In genomic region chr17:28347327-28347726, GRCm38 (mm10) we compare ENCODE assay signal across 24 mouse cellular contexts. TPM values are rescaled to one million over a fixed set of nuclear protein-coding genes. Genes with fewer than 3 reads are reported as not detected.
DNase-seq lines count a peak whose midpoint lies in the region; ATAC-seq and TF ChIP-seq lines count a peak whose summit lies in the region.
"Had no signal": no experiment of that assay in that cellular context is flagged by ENCODE, and none has a peak within 500 bp of the region (broad histone marks: within the 10 kb centered on the region; RNA-seq: fewer than 3 reads in every experiment).

No protein-coding gene starts in this region.

- H3K27me3 ChIP-seq in heart, adult 2 months (ENCODE audit: control insufficient read depth, insufficient read depth, low read length): no peaks in the 10 kb centered on the region
- no peaks in the 10 kb centered on the region for H3K27me3 ChIP-seq in lung, embryonic 15.5 days
- no peaks in the 10 kb centered on the region for H3K27me3 ChIP-seq in embryonic facial prominence, embryonic 13.5 days
- no peaks in the 10 kb centered on the region for H3K27me3 ChIP-seq in myocyte (ENCODE audit: control insufficient read depth, insufficient read depth, insufficient read length)

- H3K4me3 ChIP-seq in heart, adult 2 months: no peak overlapping the region
- no peak overlapping the region for H3K4me3 ChIP-seq in lung, embryonic 15.5 days
- no peak overlapping the region for H3K4me3 ChIP-seq in lung, adult 2 months (replicated peaks; ENCODE audit: extremely low read depth, low read depth, low read length)
- H3K4me3 ChIP-seq in embryonic facial prominence, embryonic 13.5 days: 0 out of 2 replicates have a peak overlapping the region, but pooled peaks have one; percentile 94
- H3K4me3 ChIP-seq in myocyte: no peak overlapping the region
- H3K4me3 ChIP-seq: forebrain, embryonic 10.5 days; layer of hippocampus, adult 2 months; liver, embryonic 13.5 days; midbrain, embryonic 12.5 days; neural tube, embryonic 12.5 days had no signal

- H3K9me3 ChIP-seq in lung, embryonic 15.5 days: no peaks in the 10 kb centered on the region
- H3K9me3 ChIP-seq in embryonic facial prominence, embryonic 13.5 days: no peaks in the 10 kb centered on the region
- H3K9me3 ChIP-seq: forebrain, embryonic 10.5 days; liver, embryonic 13.5 days; midbrain, embryonic 12.5 days; neural tube, embryonic 12.5 days had no signal

- no peak overlapping the region for H3K9ac ChIP-seq in heart, adult 2 months (ENCODE audit: low read depth, low read length)
- no peak overlapping the region for H3K9ac ChIP-seq in lung, embryonic 15.5 days
- H3K9ac ChIP-seq in embryonic facial prominence, embryonic 13.5 days: no peak overlapping the region
- H3K9ac ChIP-seq: hindbrain, embryonic 14.5 days; liver, embryonic 13.5 days; midbrain, embryonic 12.5 days; neural tube, embryonic 12.5 days had no signal

- no peak for ATAC-seq in lung, embryonic 15.5 days (ENCODE audit: borderline replicate concordance, extremely low read depth, low FRiP score, low TSS enrichment)
- no peak for ATAC-seq in embryonic facial prominence, embryonic 13.5 days (ENCODE audit: insufficient number of reproducible peaks, insufficient read depth, low FRiP score, low TSS enrichment, low read depth)
- ATAC-seq in megakaryocyte-erythroid progenitor cell, adult 5-6 weeks (replicated peaks; ENCODE audit: low FRiP score, low TSS enrichment, poor library complexity, severe bottlenecking): no peak

- peak; percentile 93 for DNase-seq in heart, adult 11 months
- DNase-seq in heart, adult 2 months: no peak
- DNase-seq in lung, adult 2 months: no peak
- no peak for DNase-seq in gastrocnemius, adult 8-10 months (ENCODE audit: low spot score in 2 of 2)
- DNase-seq: adrenal gland, adult 2 months; cerebellum, adult 8-10 months; heart, postnatal 36 days; liver, embryonic 13.5 days; lung, postnatal 36 days; thymus, postnatal 14 days had no signal

- H3K79me2 ChIP-seq in heart, adult 2 months (replicated peaks; ENCODE audit: control insufficient read depth, insufficient read depth, low read length): no peaks in the 10 kb centered on the region
- peaks cover 66% of the 10 kb centered on the region for H3K79me2 ChIP-seq in myocyte (ENCODE audit: control insufficient read depth, insufficient read depth)

- H3ac ChIP-seq in myocyte (ENCODE audit: control insufficient read depth, insufficient read length): no peak overlapping the region

- peak overlapping the region; percentile 96; the same call in 1 of the 2 replicates for H3K4me2 ChIP-seq in lung, embryonic 15.5 days
- H3K4me2 ChIP-seq in embryonic facial prominence, embryonic 13.5 days: peak overlapping the region; percentile 81
- peak overlapping the region; percentile 6 for H3K4me2 ChIP-seq in myocyte (ENCODE audit: low read depth)
- H3K4me2 ChIP-seq: hindbrain, embryonic 14.5 days; liver, embryonic 13.5 days; midbrain, embryonic 12.5 days had no signal

- peaks cover 2% of the 10 kb centered on the region for H3K4me1 ChIP-seq in heart, adult 2 months (ENCODE audit: control insufficient read depth, insufficient read depth, low read length)
- peaks cover 83% of the 10 kb centered on the region for H3K4me1 ChIP-seq in lung, embryonic 15.5 days
- H3K4me1 ChIP-seq in lung, adult 2 months (ENCODE audit: control insufficient read depth, insufficient read depth, low read length): peaks cover 19% of the 10 kb centered on the region
- peaks cover 74% of the 10 kb centered on the region for H3K4me1 ChIP-seq in embryonic facial prominence, embryonic 13.5 days

- no peaks in the 10 kb centered on the region for H3K36me3 ChIP-seq in heart, adult 2 months (ENCODE audit: control insufficient read depth, insufficient read depth, low read length)
- no peaks in the 10 kb centered on the region for H3K36me3 ChIP-seq in lung, embryonic 15.5 days
- H3K36me3 ChIP-seq in embryonic facial prominence, embryonic 13.5 days: no peaks in the 10 kb centered on the region
- no peaks in the 10 kb centered on the region for H3K36me3 ChIP-seq in myocyte (ENCODE audit: control insufficient read depth, insufficient read depth)
- H3K36me3 ChIP-seq: forebrain, embryonic 10.5 days; liver, embryonic 13.5 days; midbrain, embryonic 12.5 days; neural tube, embryonic 12.5 days had no signal

- WGBS in heart, adult 2 months: 79% methylated on average over 10 of the region's 10 CpGs
- 60% methylated on average over 10 of the region's 10 CpGs for WGBS in lung, embryonic 15.5 days
- 61% methylated on average over 10 of the region's 10 CpGs for WGBS in lung, adult 2 months
- WGBS in embryonic facial prominence, embryonic 13.5 days: 73% methylated on average over 10 of the region's 10 CpGs

- TF ChIP-seq CTCF in heart, adult 2 months (IDR thresholded peaks at IDR 0.05): no peak
- TF ChIP-seq CTCF in lung, adult 2 months (IDR thresholded peaks at IDR 0.05; ENCODE audit: insufficient read depth, low read length): no peak

- H3K27ac ChIP-seq in heart, adult 2 months: no peak overlapping the region
- 0 out of 2 replicates have a peak overlapping the region, but pooled peaks have one; percentile 6 for H3K27ac ChIP-seq in lung, embryonic 15.5 days
- peak overlapping the region; percentile 39; the same call in 1 of the 2 replicates for H3K27ac ChIP-seq in embryonic facial prominence, embryonic 13.5 days
- H3K27ac ChIP-seq: forebrain, embryonic 10.5 days; hindbrain, embryonic 14.5 days; kidney, postnatal 0 days; layer of hippocampus, adult 2 months; liver, embryonic 13.5 days; midbrain, embryonic 12.5 days; neural tube, embryonic 12.5 days had no signal

- intact Hi-C loops in heart, adult 2 months (cut with DNase I): no loop called here

- TF ChIP-seq POLR2A in heart, adult 2 months (IDR thresholded peaks at IDR 0.05; ENCODE audit: insufficient read depth, low read depth, low read length): no peak
- no peak for TF ChIP-seq POLR2A in lung, adult 2 months (IDR thresholded peaks at IDR 0.05; ENCODE audit: borderline replicate concordance, extremely low read depth, low read depth, low read length)
- no peak for TF ChIP-seq POLR2A in myocyte (IDR thresholded peaks at IDR 0.05; ENCODE audit: insufficient read length, low read depth)

- no peak for TF ChIP-seq EP300 in heart, adult 2 months (IDR thresholded peaks at IDR 0.05; ENCODE audit: insufficient read depth, low read depth, low read length)

TF ChIP-seq in myocyte, 11 proteins besides CTCF, POLR2A, EP300 and RAD21 (continues in another document):
- TF ChIP-seq E2F4 (IDR thresholded peaks at IDR 0.05; ENCODE audit: insufficient read depth) (no peak), TCF12 (IDR thresholded peaks at IDR 0.05; ENCODE audit: insufficient read depth, poor library complexity, severe bottlenecking) (no peak), REST (IDR thresholded peaks at IDR 0.05; ENCODE audit: insufficient read depth, insufficient read length) (no peak), SRF (IDR thresholded peaks at IDR 0.05; ENCODE audit: control insufficient read depth, insufficient read length, low read depth) (no peak), TCF3 (IDR thresholded peaks at IDR 0.05; ENCODE audit: insufficient read length, low read depth) (no peak), MAX (IDR thresholded peaks at IDR 0.05; ENCODE audit: low read depth) (no peak)

RNA-seq across cellular contexts. Expression of gene Tead3, which starts 3.3 kb away (rescaled TPM):
- 10 to 100 TPM; 12.7 to 13.7 TPM for total RNA-seq in heart, adult 2 months (2021)
- 20.2 and 21.2 TPM in 2 replicates for polyA plus RNA-seq in heart, adult 2 months (2012; rRNA removed)
- polyA plus RNA-seq in lung, embryonic 15.5 days (2015; fragmentation: Nextera tagmentation; extraction: Ambion mirVana): 10.9 and 11.5 TPM in 2 replicates
- polyA plus RNA-seq in lung, adult 2 months (2012; rRNA removed): 28.1 and 30.7 TPM in 2 replicates
- polyA plus RNA-seq in embryonic facial prominence, embryonic 13.5 days (2015; fragmentation: Nextera tagmentation; extraction: Ambion mirVana): 14.9 and 18.9 TPM in 2 replicates
- polyA plus RNA-seq in myocyte (2012; fragmentation: generic; extraction: Trizol): 20.1 TPM
- total RNA-seq in megakaryocyte-erythroid progenitor cell, adult 5-6 weeks (2014; fragmentation: Nextera tagmentation): 0.20 and 0.37 TPM in 2 replicates
- total RNA-seq in megakaryocyte-erythroid progenitor cell, adult 5-6 weeks (2017): 0.30 TPM in 1 of 2 replicates, not detected in the other
- 1 to 10 TPM; 3.2 to 5.7 (median 4.5) TPM for total RNA-seq in gastrocnemius, adult 8-10 months (2022)
- total RNA-seq: common myeloid progenitor, adult 5-6 weeks; monocyte, adult 5-6 weeks had no signal

RNA-seq across cellular contexts. Expression of gene Tulp1, which starts 17.7 kb away (rescaled TPM):
- total RNA-seq in heart, adult 2 months (2021): not detected
- 0.38 TPM in 1 of 2 replicates, not detected in the other for polyA plus RNA-seq in heart, adult 2 months (2012; rRNA removed)
- polyA plus RNA-seq in lung, embryonic 15.5 days (2015; fragmentation: Nextera tagmentation; extraction: Ambion mirVana): 6.0 and 6.2 TPM in 2 replicates
- polyA plus RNA-seq in lung, adult 2 months (2012; rRNA removed): 7.0 and 7.2 TPM in 2 replicates
- polyA plus RNA-seq in embryonic facial prominence, embryonic 13.5 days (2015; fragmentation: Nextera tagmentation; extraction: Ambion mirVana): 7.3 and 10.5 TPM in 2 replicates
- not detected for polyA plus RNA-seq in myocyte (2012; fragmentation: generic; extraction: Trizol)
- total RNA-seq in megakaryocyte-erythroid progenitor cell, adult 5-6 weeks (2014; fragmentation: Nextera tagmentation): not detected in 2 replicates
- total RNA-seq in megakaryocyte-erythroid progenitor cell, adult 5-6 weeks (2017): 0.99 TPM in 1 of 2 replicates, not detected in the other
- not detected for total RNA-seq in gastrocnemius, adult 8-10 months (2022)
- total RNA-seq: adrenal gland, adult 2 months; common myeloid progenitor, adult 5-6 weeks; gastrocnemius, adult 18-20 months; heart, postnatal 36 days; layer of hippocampus, adult 2 months; left cerebral cortex, postnatal 25 days; monocyte, adult 5-6 weeks had no signal

RNA-seq across cellular contexts. Expression of gene Rpl10a, which starts 19.1 kb away (rescaled TPM):
- total RNA-seq in heart, adult 2 months (2021): 100 to 1,000 TPM; 360 to 417 TPM
- 634 and 1,197 TPM in 2 replicates for polyA plus RNA-seq in heart, adult 2 months (2012; rRNA removed)
- polyA plus RNA-seq in lung, embryonic 15.5 days (2015; fragmentation: Nextera tagmentation; extraction: Ambion mirVana): 606 and 658 TPM in 2 replicates
- polyA plus RNA-seq in lung, adult 2 months (2012; rRNA removed): 1,664 and 1,938 TPM in 2 replicates
- 653 and 701 TPM in 2 replicates for polyA plus RNA-seq in embryonic facial prominence, embryonic 13.5 days (2015; fragmentation: Nextera tagmentation; extraction: Ambion mirVana)
- polyA plus RNA-seq in myocyte (2012; fragmentation: generic; extraction: Trizol): 2,984 TPM
- 3,438 and 3,746 TPM in 2 replicates for total RNA-seq in megakaryocyte-erythroid progenitor cell, adult 5-6 weeks (2014; fragmentation: Nextera tagmentation)
- total RNA-seq in megakaryocyte-erythroid progenitor cell, adult 5-6 weeks (2017): 861 and 1,170 TPM in 2 replicates
- total RNA-seq in gastrocnemius, adult 8-10 months (2022): 100 to 1,000 TPM; 377 to 515 (median 422) TPM

RNA-seq across cellular contexts. Expression of gene Fance, which starts 34.0 kb away (rescaled TPM):
- 10 to 100 TPM; 11.2 to 12.0 TPM for total RNA-seq in heart, adult 2 months (2021)
- 7.4 and 11.8 TPM in 2 replicates for polyA plus RNA-seq in heart, adult 2 months (2012; rRNA removed)
- 32.8 and 33.3 TPM in 2 replicates for polyA plus RNA-seq in lung, embryonic 15.5 days (2015; fragmentation: Nextera tagmentation; extraction: Ambion mirVana)
- polyA plus RNA-seq in lung, adult 2 months (2012; rRNA removed): 18.2 and 21.7 TPM in 2 replicates
- 34.5 and 39.5 TPM in 2 replicates for polyA plus RNA-seq in embryonic facial prominence, embryonic 13.5 days (2015; fragmentation: Nextera tagmentation; extraction: Ambion mirVana)
- 28.5 TPM for polyA plus RNA-seq in myocyte (2012; fragmentation: generic; extraction: Trizol)
- total RNA-seq in megakaryocyte-erythroid progenitor cell, adult 5-6 weeks (2014; fragmentation: Nextera tagmentation): 47.6 and 82.8 TPM in 2 replicates
- 21.0 and 56.9 TPM in 2 replicates for total RNA-seq in megakaryocyte-erythroid progenitor cell, adult 5-6 weeks (2017)
- total RNA-seq in gastrocnemius, adult 8-10 months (2022): 10 to 100 TPM in 1 of 4 experiments, 1 to 10 TPM in 3; 9.0 to 14.3 (median 9.3) TPM

Comparison
In these comparisons a context has a peak if more than half of its experiments do, and no peak if none do; other contexts are left out.
1. H3K4me2 ChIP-seq: peak in every context shown above with its lines; median percentile 96 in lung, embryonic 15.5 days; 81 in embryonic facial prominence, embryonic 13.5 days; 6 in myocyte.